Mouse (Mus musculus): ENCODE measurements around the gene Tesc. TPM values are rescaled to one million over a fixed set of nuclear protein-coding genes. Genes with fewer than 3 reads are reported as not detected.

Tesc gene
- total and polyA plus RNA-seq, 2 experiments from 2014 or later, result 3.8 to 6.9 TPM

GRCm38 (mm10) chr5:118045385-118045784 is 17.8 kb downstream of the Tesc start:
- H3K4me3 ChIP-seq (ENCODE audit: low read length), result no peak overlapping the region

GRCm38 (mm10) chr5:118047091-118047757 is 19.7 kb downstream of the Tesc start:
- Histone ChIP-seq H3K4me1 (ENCODE audit: insufficient read depth, low read length) (no peaks in the 10 kb centered on the region), H3K4me3 (ENCODE audit: low read length) (no peak overlapping the region), H3K9ac (replicated peaks; ENCODE audit: low read length) (no peak overlapping the region), H3K9me3 (ENCODE audit: low read length) (no peaks in the 10 kb centered on the region), H3K36me3 (ENCODE audit: insufficient read depth, low read length) (no peaks in the 10 kb centered on the region), H3K4me2 (ENCODE audit: low read depth, low read length) (no peak overlapping the region), H3K27ac (no peak overlapping the region), H3K27me3 (ENCODE audit: insufficient read depth, low read length) (no peaks in the 10 kb centered on the region)
- 85% methylated on average over 14 of the region's 14 CpGs for WGBS
- no peak for TF ChIP-seq CTCF (IDR thresholded peaks at IDR 0.05; ENCODE audit: low read depth)
- DNase-seq (ENCODE audit: low spot score) (no peak), ATAC-seq (no peak)

More at GRCm38 (mm10) chr5:118045385-118045784, 17.8 kb downstream of the Tesc start:
- Histone ChIP-seq H3K27me3 (ENCODE audit: insufficient read depth, low read length) (no peaks in the 10 kb centered on the region), H3K9ac (replicated peaks; ENCODE audit: low read length) (no peak overlapping the region), H3K27ac (no peak overlapping the region), H3K4me1 (ENCODE audit: insufficient read depth, low read length) (no peaks in the 10 kb centered on the region), H3K36me3 (ENCODE audit: insufficient read depth, low read length) (no peaks in the 10 kb centered on the region), H3K4me2 (ENCODE audit: low read depth, low read length) (no peak overlapping the region), H3K9me3 (ENCODE audit: low read length) (peaks cover 2% of the 10 kb centered on the region; the same call in 1 of the 2 replicates)
- no peak for DNase-seq (ENCODE audit: low spot score)
- WGBS, result 95% methylated on average over 9 of the region's 9 CpGs
- ATAC-seq, result no peak
- no peak for TF ChIP-seq CTCF (IDR thresholded peaks at IDR 0.05; ENCODE audit: low read depth)

GRCm38 (mm10) chr5:118048412-118048811 is 20.9 kb downstream of the Tesc start:
- Histone ChIP-seq H3K9ac (replicated peaks; ENCODE audit: low read length) (no peak overlapping the region), H3K36me3 (ENCODE audit: insufficient read depth, low read length) (no peaks in the 10 kb centered on the region), H3K27me3 (ENCODE audit: insufficient read depth, low read length) (no peaks in the 10 kb centered on the region), H3K27ac (no peak overlapping the region), H3K4me2 (ENCODE audit: low read depth, low read length) (no peak overlapping the region), H3K9me3 (ENCODE audit: low read length) (no peaks in the 10 kb centered on the region), H3K4me3 (ENCODE audit: low read length) (no peak overlapping the region), H3K4me1 (ENCODE audit: insufficient read depth, low read length) (no peaks in the 10 kb centered on the region)
- no peak for TF ChIP-seq CTCF (IDR thresholded peaks at IDR 0.05; ENCODE audit: low read depth)
- DNase-seq (ENCODE audit: low spot score) (no peak), ATAC-seq (no peak)
- 88% methylated on average over 4 of the region's 4 CpGs for WGBS

GRCm38 (mm10) chr5:118048928-118049327 is 21.4 kb downstream of the Tesc start:
- H3K4me2 ChIP-seq (ENCODE audit: low read depth, low read length), result no peak overlapping the region
- 90% methylated on average over 5 of the region's 5 CpGs for WGBS
- H3K36me3 ChIP-seq (ENCODE audit: insufficient read depth, low read length), result no peaks in the 10 kb centered on the region
- ATAC-seq (no peak), DNase-seq (ENCODE audit: low spot score) (no peak)
- TF ChIP-seq CTCF (IDR thresholded peaks at IDR 0.05; ENCODE audit: low read depth), result no peak
- no peaks in the 10 kb centered on the region for H3K4me1 ChIP-seq (ENCODE audit: insufficient read depth, low read length)
- H3K27ac ChIP-seq, result no peak overlapping the region
- no peak overlapping the region for H3K4me3 ChIP-seq (ENCODE audit: low read length)
- no peak overlapping the region for H3K9ac ChIP-seq (replicated peaks; ENCODE audit: low read length)
- H3K27me3 ChIP-seq (ENCODE audit: insufficient read depth, low read length), result no peaks in the 10 kb centered on the region
- no peaks in the 10 kb centered on the region for H3K9me3 ChIP-seq (ENCODE audit: low read length)

- Histone ChIP-seq H3K27me3 (ENCODE audit: insufficient read depth, low read length) (no peaks in the 10 kb centered on the region), H3K36me3 (ENCODE audit: insufficient read depth, low read length) (no peaks in the 10 kb centered on the region), H3K9me3 (ENCODE audit: low read length) (no peaks in the 10 kb centered on the region), H3K4me3 (ENCODE audit: low read length) (no peak overlapping the region), H3K4me1 (ENCODE audit: insufficient read depth, low read length) (no peaks in the 10 kb centered on the region), H3K4me2 (ENCODE audit: low read depth, low read length) (no peak overlapping the region), H3K9ac (replicated peaks; ENCODE audit: low read length) (no peak overlapping the region), H3K27ac (no peak overlapping the region)
- ATAC-seq (no peak), DNase-seq (ENCODE audit: low spot score) (no peak)
- WGBS, result 86% methylated on average over 4 of the region's 4 CpGs
- no peak for TF ChIP-seq CTCF (IDR thresholded peaks at IDR 0.05; ENCODE audit: low read depth)
Measured at GRCm38 (mm10) chr5:118050743-118051142, 23.2 kb downstream of the Tesc start.

- no peaks in the 10 kb centered on the region for H3K4me1 ChIP-seq (ENCODE audit: insufficient read depth, low read length)
- no peak overlapping the region for H3K4me2 ChIP-seq (ENCODE audit: low read depth, low read length)
- no peak overlapping the region for H3K9ac ChIP-seq (replicated peaks; ENCODE audit: low read length)
- no peak overlapping the region for H3K27ac ChIP-seq
- ATAC-seq, result no peak
- no peaks in the 10 kb centered on the region for H3K9me3 ChIP-seq (ENCODE audit: low read length)
- 74% methylated on average over 8 of the region's 8 CpGs for WGBS
- TF ChIP-seq CTCF (IDR thresholded peaks at IDR 0.05; ENCODE audit: low read depth), result no peak
- H3K36me3 ChIP-seq (ENCODE audit: insufficient read depth, low read length), result no peaks in the 10 kb centered on the region
- H3K4me3 ChIP-seq (ENCODE audit: low read length), result no peak overlapping the region
- no peak for DNase-seq (ENCODE audit: low spot score)
- H3K27me3 ChIP-seq (ENCODE audit: insufficient read depth, low read length), result no peaks in the 10 kb centered on the region
Measured at GRCm38 (mm10) chr5:118051981-118052662, 24.6 kb downstream of the Tesc start.

- no peaks in the 10 kb centered on the region for H3K36me3 ChIP-seq (ENCODE audit: insufficient read depth, low read length)
- H3K4me2 ChIP-seq (ENCODE audit: low read depth, low read length), result no peak overlapping the region
- H3K4me1 ChIP-seq (ENCODE audit: insufficient read depth, low read length), result no peaks in the 10 kb centered on the region; the same call in 1 of the 2 replicates
- H3K27me3 ChIP-seq (ENCODE audit: insufficient read depth, low read length), result no peaks in the 10 kb centered on the region
- TF ChIP-seq CTCF (IDR thresholded peaks at IDR 0.05; ENCODE audit: low read depth), result no peak
- no peak for ATAC-seq
- 89% methylated on average over 2 of the region's 2 CpGs for WGBS
- H3K4me3 ChIP-seq (ENCODE audit: low read length), result no peak overlapping the region
- no peak overlapping the region for H3K27ac ChIP-seq
- no peaks in the 10 kb centered on the region for H3K9me3 ChIP-seq (ENCODE audit: low read length)
- DNase-seq (ENCODE audit: low spot score), result no peak
- no peak overlapping the region for H3K9ac ChIP-seq (replicated peaks; ENCODE audit: low read length)
Measured at GRCm38 (mm10) chr5:118053205-118053604, 25.7 kb downstream of the Tesc start.
